Mouse (Mus musculus) thymus, adult 2 months (tissue): ENCODE results near the gene Klhl36. TPM values are rescaled to one million over a fixed set of nuclear protein-coding genes. Genes with fewer than 3 reads are reported as not detected.

Experiments used
- DNase-seq: peaks from one replicate; pipeline ENCODE4 v3.0.0; 2021
- H3K27ac ChIP-seq: fragments of 200-500 bp; 2 replicates; pipeline ENCODE4 v1.5.1; 2012; ENCODE audit warnings: low read length, control low read depth; ENCODE audit not compliant: control insufficient read depth, insufficient read depth
- H3K27me3 ChIP-seq: fragments of 200-500 bp; 2 replicates; pipeline ENCODE4 v1.6.1; 2012; ENCODE audit warnings: mild to moderate bottlenecking, low read length, moderate library complexity, mixed read lengths; ENCODE audit not compliant: control insufficient read depth, insufficient read depth
- H3K36me3 ChIP-seq: fragments of 200-500 bp; 2 replicates; pipeline ENCODE4 v1.6.1; 2012; ENCODE audit warnings: mild to moderate bottlenecking, low read length, moderate library complexity; ENCODE audit not compliant: control insufficient read depth, insufficient read depth
- H3K4me1 ChIP-seq: fragments of 200-500 bp; replicated peaks from 2 replicates; pipeline ENCODE4 v1.6.1; 2012; ENCODE audit warnings: low read length; ENCODE audit not compliant: control insufficient read depth, insufficient read depth
- H3K4me3 ChIP-seq: fragments of 200-500 bp; 2 replicates; pipeline ENCODE4 v1.5.1; 2012; ENCODE audit warnings: mild to moderate bottlenecking, low read length, control low read depth, moderate library complexity; ENCODE audit not compliant: control insufficient read depth, insufficient read depth
- CTCF ChIP-seq: fragments of 200-500 bp; IDR thresholded peaks from 2 replicates; pipeline ENCODE4 v1.5.1; 2012; ENCODE audit warnings: mild to moderate bottlenecking, control low read depth, low read length, moderate library complexity, borderline replicate concordance; ENCODE audit not compliant: control insufficient read depth, poor library complexity, insufficient read depth; ENCODE audit errors: extremely low read depth
- POLR2A ChIP-seq: fragments of 200-500 bp; IDR thresholded peaks from 2 replicates; pipeline ENCODE4 v1.6.1; 2012; ENCODE audit warnings: mild to moderate bottlenecking, low read length, control low read depth, moderate library complexity; ENCODE audit not compliant: control insufficient read depth, poor library complexity, insufficient read depth; ENCODE audit errors: extremely low read depth
- WGBS: fragments of 180-500 bp; shearing (Covaris S2); methylation state at CpG from one replicate; pipeline ENCODE4 v1.1.7; 2018; 5-methylcytosine and 5-hydroxymethylcytosine counted together
- polyA plus RNA-seq: library from polyadenylated mRNA; depleted of rRNA; stranded (reverse); fragments of >200 nt; gene quantifications from 2 replicates; pipeline ENCODE4 v1.2.3, GENCODE M21; 2012

Klhl36 gene
- polyA plus RNA-seq, 1 experiment: 41.8 TPM

DNA sequence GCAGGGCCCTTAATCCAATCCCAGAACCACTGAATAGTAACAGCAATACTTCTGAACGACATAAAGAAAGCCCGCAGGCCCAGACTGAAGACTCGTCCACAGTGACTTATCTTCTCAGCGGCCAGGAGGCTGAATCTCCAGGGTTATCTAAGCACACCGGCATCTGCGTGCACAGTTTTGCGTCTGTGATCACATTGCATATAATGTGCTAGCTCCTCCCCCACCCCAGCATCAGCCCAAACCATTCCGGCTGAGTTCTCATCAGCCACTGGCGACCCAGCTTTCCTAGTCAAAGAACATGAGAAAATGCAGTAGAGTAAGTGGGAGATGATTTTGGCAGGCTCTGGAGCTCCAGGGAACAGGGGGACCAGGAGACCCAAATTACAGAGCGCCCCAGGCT lies 33.1 kb upstream of the Klhl36 start:
- Histone ChIP-seq H3K27ac (no peak overlapping the region), H3K4me3 (no peak overlapping the region), H3K4me1 (peaks cover 82% of the 10 kb centered on the region), H3K36me3 (no peaks in the 10 kb centered on the region), H3K27me3 (no peaks in the 10 kb centered on the region; the same call in 1 of the 2 replicates)
- TF ChIP-seq POLR2A (no peak), CTCF (no peak)
- 98% methylated on average over 10 of the region's 10 CpGs for WGBS
- DNase-seq: no peak

GRCm38 (mm10) chr8:119829420-119829819 lies 32.6 kb upstream of the Klhl36 start:
- Histone ChIP-seq H3K36me3 (no peaks in the 10 kb centered on the region), H3K4me3 (no peak overlapping the region), H3K27me3 (no peaks in the 10 kb centered on the region; the same call in 1 of the 2 replicates), H3K4me1 (peaks cover 82% of the 10 kb centered on the region), H3K27ac (no peak overlapping the region)
- no peak for DNase-seq
- 86% methylated on average over 13 of the region's 13 CpGs for WGBS
- TF ChIP-seq POLR2A (no peak), CTCF (no peak)

DNA sequence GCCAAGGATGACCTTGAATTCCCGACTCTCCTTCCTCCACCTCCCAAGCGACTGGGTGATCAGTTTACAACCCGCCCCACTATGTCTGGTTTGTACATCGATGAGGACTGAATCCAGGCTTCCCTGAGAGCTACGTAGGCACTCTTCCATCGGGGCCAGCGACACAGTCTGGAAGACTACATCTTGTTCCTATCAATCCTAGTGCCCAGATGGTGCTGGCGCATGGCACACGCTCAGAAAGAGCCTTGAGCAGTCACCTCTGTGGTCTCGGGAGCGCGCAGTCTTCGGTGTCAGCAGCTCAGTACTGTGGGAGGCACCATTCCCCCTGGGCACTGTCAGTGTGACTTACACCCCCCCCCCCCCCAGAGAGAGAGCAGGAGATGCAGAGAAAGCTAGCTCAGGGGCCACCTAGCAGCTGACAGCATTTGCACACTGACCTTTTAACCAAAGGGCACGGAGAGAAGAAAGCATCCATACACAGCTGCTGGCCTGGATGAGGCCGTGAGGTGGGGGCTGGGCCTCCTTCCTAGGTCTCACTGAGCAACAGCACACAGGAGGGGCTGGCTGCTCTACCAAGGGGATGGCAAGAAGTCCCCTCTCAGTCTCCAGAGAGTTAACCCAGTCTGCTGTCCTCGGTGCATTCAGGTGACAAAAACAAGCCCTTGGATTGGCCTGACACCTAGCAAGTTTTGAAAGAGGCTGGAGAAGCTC lies 32.0 kb upstream of the Klhl36 start:
- WGBS: 91% methylated on average over 16 of the region's 16 CpGs
- Histone ChIP-seq H3K4me3 (no peak overlapping the region), H3K27me3 (no peaks in the 10 kb centered on the region; the same call in 1 of the 2 replicates), H3K27ac (peak overlapping the region; percentile 60; the same call in 1 of the 2 replicates), H3K4me1 (peaks cover 81% of the 10 kb centered on the region), H3K36me3 (no peaks in the 10 kb centered on the region)
- no peak for DNase-seq
- TF ChIP-seq POLR2A: no peak
- no peak for TF ChIP-seq CTCF

GRCm38 (mm10) chr8:119830589-119830988 lies 31.5 kb upstream of the Klhl36 start:
- Histone ChIP-seq H3K27ac (peak overlapping the region; percentile 60; the same call in 1 of the 2 replicates), H3K4me1 (peaks cover 81% of the 10 kb centered on the region), H3K27me3 (no peaks in the 10 kb centered on the region; the same call in 1 of the 2 replicates), H3K36me3 (no peaks in the 10 kb centered on the region), H3K4me3 (no peak overlapping the region)
- peak; percentile 68 for DNase-seq
- TF ChIP-seq POLR2A: no peak
- 11% methylated on average over 7 of the region's 7 CpGs for WGBS

GRCm38 (mm10) chr8:119831336-119831995 lies 30.6 kb upstream of the Klhl36 start:
- Histone ChIP-seq H3K27ac (no peak overlapping the region), H3K36me3 (no peaks in the 10 kb centered on the region), H3K4me3 (no peak overlapping the region), H3K27me3 (no peaks in the 10 kb centered on the region; the same call in 1 of the 2 replicates), H3K4me1 (peaks cover 79% of the 10 kb centered on the region)
- WGBS: 53% methylated on average over 20 of the region's 20 CpGs
- TF ChIP-seq CTCF (no peak), POLR2A (no peak)
- DNase-seq: no peak

GRCm38 (mm10) chr8:119832101-119832617 lies 29.9 kb upstream of the Klhl36 start:
- no peak for DNase-seq
- peaks cover 79% of the 10 kb centered on the region for H3K4me1 ChIP-seq
- H3K27ac ChIP-seq: no peak overlapping the region; the same call in none of the 2 replicates
- TF ChIP-seq CTCF: no peak
- no peak for TF ChIP-seq POLR2A
- WGBS: 83% methylated on average over 7 of the region's 7 CpGs
- H3K4me3 ChIP-seq: no peak overlapping the region
- no peaks in the 10 kb centered on the region; the same call in 1 of the 2 replicates for H3K27me3 ChIP-seq
- no peaks in the 10 kb centered on the region for H3K36me3 ChIP-seq

GRCm38 (mm10) chr8:119832931-119833330 lies 29.1 kb upstream of the Klhl36 start:
- Histone ChIP-seq H3K4me3 (0 out of 2 replicates have a peak overlapping the region, but pooled peaks have one; percentile 17), H3K27ac (peak overlapping the region; percentile 71), H3K36me3 (no peaks in the 10 kb centered on the region), H3K27me3 (no peaks in the 10 kb centered on the region; the same call in 1 of the 2 replicates), H3K4me1 (peaks cover 79% of the 10 kb centered on the region)
- DNase-seq: peak; percentile 53
- TF ChIP-seq CTCF: no peak
- TF ChIP-seq POLR2A: no peak
- 48% methylated on average over 5 of the region's 5 CpGs for WGBS
